Mouse (Mus musculus): Measurements from ENCODE around the gene Stk40. TPM values are rescaled to one million over a fixed set of nuclear protein-coding genes. Genes with fewer than 3 reads are reported as not detected.

Gene Stk40
- total and polyA plus RNA-seq, 2 experiments from 2014 or later, result 17.3 to 22.8 TPM

- H3K27me3 ChIP-seq (ENCODE audit: control insufficient read depth, insufficient read depth, low read length), result no peaks in the 10 kb centered on the region
- TF ChIP-seq EP300 (IDR thresholded peaks at IDR 0.05; ENCODE audit: low read depth) (no peak), CTCF (IDR thresholded peaks at IDR 0.05; ENCODE audit: low read depth) (no peak)
- no peak for DNase-seq (ENCODE audit: low spot score)
- H3K9ac ChIP-seq (replicated peaks; ENCODE audit: low read depth, low read length), result no peak overlapping the region
- H3K36me3 ChIP-seq (replicated peaks; ENCODE audit: control insufficient read depth, insufficient read depth, low read length), result peaks cover 8% of the 10 kb centered on the region
- no peak overlapping the region for H3K4me3 ChIP-seq (ENCODE audit: low read depth, low read length)
- no peak overlapping the region for H3K27ac ChIP-seq (ENCODE audit: low read depth)
- H3K4me1 ChIP-seq (ENCODE audit: control insufficient read depth, insufficient read depth), result peaks cover 27% of the 10 kb centered on the region
- no peak overlapping the region for H3K4me2 ChIP-seq (ENCODE audit: low read depth, low read length)
- no peak for ATAC-seq (ENCODE audit: insufficient read depth, low read depth)
- H3K9me3 ChIP-seq (replicated peaks; ENCODE audit: control insufficient read depth, low read length), result no peaks in the 10 kb centered on the region
- WGBS, result 88% methylated on average over 9 of the region's 9 CpGs
Measured at GRCm38 (mm10) chr4:126115411-126115810, 11.7 kb downstream of the Stk40 start.

GRCm38 (mm10) chr4:126115871-126116521 lies 12.2 kb downstream of the Stk40 start:
- Histone ChIP-seq H3K4me3 (ENCODE audit: low read depth, low read length) (no peak overlapping the region), H3K9ac (replicated peaks; ENCODE audit: low read depth, low read length) (no peak overlapping the region), H3K4me1 (ENCODE audit: control insufficient read depth, insufficient read depth) (peaks cover 21% of the 10 kb centered on the region), H3K27me3 (ENCODE audit: control insufficient read depth, insufficient read depth, low read length) (no peaks in the 10 kb centered on the region), H3K27ac (ENCODE audit: low read depth) (no peak overlapping the region), H3K36me3 (replicated peaks; ENCODE audit: control insufficient read depth, insufficient read depth, low read length) (peaks cover 10% of the 10 kb centered on the region), H3K9me3 (replicated peaks; ENCODE audit: control insufficient read depth, low read length) (no peaks in the 10 kb centered on the region), H3K4me2 (ENCODE audit: low read depth, low read length) (no peak overlapping the region)
- WGBS, result 63% methylated on average over 6 of the region's 6 CpGs
- ATAC-seq (ENCODE audit: insufficient read depth, low read depth) (no peak), DNase-seq (ENCODE audit: low spot score) (no peak)
- TF ChIP-seq CTCF (IDR thresholded peaks at IDR 0.05; ENCODE audit: low read depth), result no peak
- TF ChIP-seq EP300 (IDR thresholded peaks at IDR 0.05; ENCODE audit: low read depth), result no peak

GRCm38 (mm10) chr4:126117116-126117515 lies 13.4 kb downstream of the Stk40 start:
- Histone ChIP-seq H3K9ac (replicated peaks; ENCODE audit: low read depth, low read length) (no peak overlapping the region), H3K4me3 (ENCODE audit: low read depth, low read length) (no peak overlapping the region), H3K9me3 (replicated peaks; ENCODE audit: control insufficient read depth, low read length) (peaks cover 5% of the 10 kb centered on the region; the same call in 1 of the 2 replicates), H3K4me2 (ENCODE audit: low read depth, low read length) (no peak overlapping the region), H3K27me3 (ENCODE audit: control insufficient read depth, insufficient read depth, low read length) (no peaks in the 10 kb centered on the region), H3K36me3 (replicated peaks; ENCODE audit: control insufficient read depth, insufficient read depth, low read length) (peaks cover 16% of the 10 kb centered on the region), H3K4me1 (ENCODE audit: control insufficient read depth, insufficient read depth) (peaks cover 10% of the 10 kb centered on the region; the same call in 1 of the 2 replicates), H3K27ac (ENCODE audit: low read depth) (no peak overlapping the region)
- ATAC-seq (ENCODE audit: insufficient read depth, low read depth) (no peak), DNase-seq (ENCODE audit: low spot score) (no peak)
- 88% methylated on average over 8 of the region's 8 CpGs for WGBS
- TF ChIP-seq CTCF (IDR thresholded peaks at IDR 0.05; ENCODE audit: low read depth), result no peak

- DNase-seq (ENCODE audit: low spot score), result no peak
- Histone ChIP-seq H3K4me2 (ENCODE audit: low read depth, low read length) (no peak overlapping the region), H3K4me1 (ENCODE audit: control insufficient read depth, insufficient read depth) (peaks cover 11% of the 10 kb centered on the region), H3K9me3 (replicated peaks; ENCODE audit: control insufficient read depth, low read length) (peaks cover 5% of the 10 kb centered on the region; the same call in 1 of the 2 replicates), H3K4me3 (ENCODE audit: low read depth, low read length) (no peak overlapping the region), H3K36me3 (replicated peaks; ENCODE audit: control insufficient read depth, insufficient read depth, low read length) (peaks cover 18% of the 10 kb centered on the region), H3K27me3 (ENCODE audit: control insufficient read depth, insufficient read depth, low read length) (no peaks in the 10 kb centered on the region), H3K9ac (replicated peaks; ENCODE audit: low read depth, low read length) (no peak overlapping the region), H3K27ac (ENCODE audit: low read depth) (no peak overlapping the region)
- TF ChIP-seq EP300 (IDR thresholded peaks at IDR 0.05; ENCODE audit: low read depth) (no peak), CTCF (IDR thresholded peaks at IDR 0.05; ENCODE audit: low read depth) (no peak)
- ATAC-seq (ENCODE audit: insufficient read depth, low read depth), result no peak
- WGBS, result 86% methylated on average over 4 of the region's 4 CpGs
Measured at GRCm38 (mm10) chr4:126118651-126119050, 14.9 kb downstream of the Stk40 start.

- Histone ChIP-seq H3K9ac (replicated peaks; ENCODE audit: low read depth, low read length) (no peak overlapping the region), H3K4me1 (ENCODE audit: control insufficient read depth, insufficient read depth) (peaks cover 11% of the 10 kb centered on the region), H3K9me3 (replicated peaks; ENCODE audit: control insufficient read depth, low read length) (peaks cover 5% of the 10 kb centered on the region; the same call in 1 of the 2 replicates), H3K27ac (ENCODE audit: low read depth) (no peak overlapping the region), H3K27me3 (ENCODE audit: control insufficient read depth, insufficient read depth, low read length) (no peaks in the 10 kb centered on the region), H3K36me3 (replicated peaks; ENCODE audit: control insufficient read depth, insufficient read depth, low read length) (peaks cover 22% of the 10 kb centered on the region), H3K4me3 (ENCODE audit: low read depth, low read length) (no peak overlapping the region), H3K4me2 (ENCODE audit: low read depth, low read length) (no peak overlapping the region)
- WGBS, result 79% methylated on average over 1 of the region's 1 CpGs
- no peak for TF ChIP-seq CTCF (IDR thresholded peaks at IDR 0.05; ENCODE audit: low read depth)
- TF ChIP-seq EP300 (IDR thresholded peaks at IDR 0.05; ENCODE audit: low read depth), result no peak
- DNase-seq (ENCODE audit: low spot score), result no peak
- no peak for ATAC-seq (ENCODE audit: insufficient read depth, low read depth)
Measured at GRCm38 (mm10) chr4:126119051-126119450, 15.3 kb downstream of the Stk40 start.

- no peak for DNase-seq (ENCODE audit: low spot score)
- no peak overlapping the region for H3K4me3 ChIP-seq (ENCODE audit: low read depth, low read length)
- no peaks in the 10 kb centered on the region for H3K27me3 ChIP-seq (ENCODE audit: control insufficient read depth, insufficient read depth, low read length)
- no peak overlapping the region for H3K27ac ChIP-seq (ENCODE audit: low read depth)
- peaks cover 5% of the 10 kb centered on the region; the same call in 1 of the 2 replicates for H3K9me3 ChIP-seq (replicated peaks; ENCODE audit: control insufficient read depth, low read length)
- TF ChIP-seq EP300 (IDR thresholded peaks at IDR 0.05; ENCODE audit: low read depth) (no peak), CTCF (IDR thresholded peaks at IDR 0.05; ENCODE audit: low read depth) (no peak)
- 91% methylated on average over 5 of the region's 5 CpGs for WGBS
- peaks cover 11% of the 10 kb centered on the region for H3K4me1 ChIP-seq (ENCODE audit: control insufficient read depth, insufficient read depth)
- no peak overlapping the region for H3K9ac ChIP-seq (replicated peaks; ENCODE audit: low read depth, low read length)
- H3K36me3 ChIP-seq (replicated peaks; ENCODE audit: control insufficient read depth, insufficient read depth, low read length), result peaks cover 32% of the 10 kb centered on the region
- no peak for ATAC-seq (ENCODE audit: insufficient read depth, low read depth)
- H3K4me2 ChIP-seq (ENCODE audit: low read depth, low read length), result no peak overlapping the region
Measured at GRCm38 (mm10) chr4:126120052-126120451, 16.3 kb downstream of the Stk40 start.

Measured in heart, postnatal 0 days (tissue).